Mouse (Mus musculus): ENCODE measurements around the gene Rbm48. TPM values are rescaled to one million over a fixed set of nuclear protein-coding genes. Genes with fewer than 3 reads are reported as not detected.
A peak's percentile ranks its signal among the peaks of the same experiment; 100 is the strongest.

Rbm48 gene
- polyA plus RNA-seq, 1 experiment from 2014 or later: 16.4 TPM

- peaks cover 21% of the 10 kb centered on the region for H3K36me3 ChIP-seq (ENCODE audit: control insufficient read depth, insufficient read depth, low read length)
Measured at GRCm38 (mm10) chr5:3579066-3579465, 17.3 kb downstream of the Rbm48 start.

GRCm38 (mm10) chr5:3577939-3578338, 18.4 kb downstream of the Rbm48 start:
- peaks cover 22% of the 10 kb centered on the region for H3K36me3 ChIP-seq (ENCODE audit: control insufficient read depth, insufficient read depth, low read length)
- H3K4me3 ChIP-seq (ENCODE audit: low read depth, low read length): no peak overlapping the region
- no peak for DNase-seq (ENCODE audit: low spot score)
- H3K9me3 ChIP-seq (ENCODE audit: control insufficient read depth, low read length): no peaks in the 10 kb centered on the region
- ATAC-seq (ENCODE audit: insufficient read depth, low FRiP score, low TSS enrichment): no peak
- no peaks in the 10 kb centered on the region for H3K27me3 ChIP-seq (ENCODE audit: control insufficient read depth, insufficient read depth, low read length)
- H3K27ac ChIP-seq (ENCODE audit: low read depth, low read length): no peak overlapping the region
- WGBS: 91% methylated on average over 2 of the region's 2 CpGs
- H3K4me2 ChIP-seq (ENCODE audit: low read depth): no peak overlapping the region
- no peaks in the 10 kb centered on the region for H3K4me1 ChIP-seq (ENCODE audit: control insufficient read depth, insufficient read depth, low read length)
- no peak overlapping the region for H3K9ac ChIP-seq (ENCODE audit: low read length)

More at GRCm38 (mm10) chr5:3579066-3579465, 17.3 kb downstream of the Rbm48 start:
- Histone ChIP-seq H3K4me1 (ENCODE audit: control insufficient read depth, insufficient read depth, low read length) (no peaks in the 10 kb centered on the region), H3K4me2 (ENCODE audit: low read depth) (no peak overlapping the region), H3K9ac (ENCODE audit: low read length) (no peak overlapping the region), H3K27ac (ENCODE audit: low read depth, low read length) (no peak overlapping the region), H3K9me3 (ENCODE audit: control insufficient read depth, low read length) (no peaks in the 10 kb centered on the region), H3K4me3 (ENCODE audit: low read depth, low read length) (no peak overlapping the region), H3K27me3 (ENCODE audit: control insufficient read depth, insufficient read depth, low read length) (no peaks in the 10 kb centered on the region)
- DNase-seq (ENCODE audit: low spot score): no peak
- no peak for ATAC-seq (ENCODE audit: insufficient read depth, low FRiP score, low TSS enrichment)
- 93% methylated on average over 7 of the region's 7 CpGs for WGBS

GRCm38 (mm10) chr5:3574825-3575224, 21.6 kb downstream of the Rbm48 start:
- 93% methylated on average over 2 of the region's 2 CpGs for WGBS
- Histone ChIP-seq H3K9ac (ENCODE audit: low read length) (no peak overlapping the region), H3K36me3 (ENCODE audit: control insufficient read depth, insufficient read depth, low read length) (peaks cover 33% of the 10 kb centered on the region), H3K4me3 (ENCODE audit: low read depth, low read length) (no peak overlapping the region), H3K27ac (ENCODE audit: low read depth, low read length) (no peak overlapping the region), H3K4me1 (ENCODE audit: control insufficient read depth, insufficient read depth, low read length) (no peaks in the 10 kb centered on the region), H3K4me2 (ENCODE audit: low read depth) (no peak overlapping the region), H3K27me3 (ENCODE audit: control insufficient read depth, insufficient read depth, low read length) (no peaks in the 10 kb centered on the region), H3K9me3 (ENCODE audit: control insufficient read depth, low read length) (no peaks in the 10 kb centered on the region)
- DNase-seq (ENCODE audit: low spot score) (no peak), ATAC-seq (ENCODE audit: insufficient read depth, low FRiP score, low TSS enrichment) (no peak)

GRCm38 (mm10) chr5:3571266-3571665, 25.1 kb downstream of the Rbm48 start, which contains the start of gene 1700109H08Rik:
Gene 1700109H08Rik (plus strand): TSS chr5:3571566.
- WGBS: 96% methylated on average over 4 of the region's 4 CpGs
- no peak for DNase-seq (ENCODE audit: low spot score)
- Histone ChIP-seq H3K27me3 (ENCODE audit: control insufficient read depth, insufficient read depth, low read length) (no peaks in the 10 kb centered on the region), H3K9me3 (ENCODE audit: control insufficient read depth, low read length) (no peaks in the 10 kb centered on the region), H3K27ac (ENCODE audit: low read depth, low read length) (no peak within 1 kb of the TSS), H3K36me3 (ENCODE audit: control insufficient read depth, insufficient read depth, low read length) (peaks cover 33% of the 10 kb centered on the region), H3K9ac (ENCODE audit: low read length) (no peak within 1 kb of the TSS), H3K4me3 (ENCODE audit: low read depth, low read length) (no peak within 1 kb of the TSS), H3K4me2 (ENCODE audit: low read depth) (no peak within 1 kb of the TSS), H3K4me1 (ENCODE audit: control insufficient read depth, insufficient read depth, low read length) (no peaks in the 10 kb centered on the region)
- no peak for ATAC-seq (ENCODE audit: insufficient read depth, low FRiP score, low TSS enrichment)

- H3K9ac ChIP-seq (ENCODE audit: low read length): no peak overlapping the region
- no peaks in the 10 kb centered on the region for H3K27me3 ChIP-seq (ENCODE audit: control insufficient read depth, insufficient read depth, low read length)
- no peaks in the 10 kb centered on the region for H3K9me3 ChIP-seq (ENCODE audit: control insufficient read depth, low read length)
- 91% methylated on average over 2 of the region's 2 CpGs for WGBS
- ATAC-seq (ENCODE audit: insufficient read depth, low FRiP score, low TSS enrichment): no peak
- no peak overlapping the region for H3K4me2 ChIP-seq (ENCODE audit: low read depth)
- H3K4me3 ChIP-seq (ENCODE audit: low read depth, low read length): no peak overlapping the region
- no peaks in the 10 kb centered on the region for H3K4me1 ChIP-seq (ENCODE audit: control insufficient read depth, insufficient read depth, low read length)
- H3K27ac ChIP-seq (ENCODE audit: low read depth, low read length): no peak overlapping the region
- peaks cover 8% of the 10 kb centered on the region for H3K36me3 ChIP-seq (ENCODE audit: control insufficient read depth, insufficient read depth, low read length)
- DNase-seq (ENCODE audit: low spot score): no peak
Measured at GRCm38 (mm10) chr5:3554198-3554597, 42.2 kb downstream of the Rbm48 start.

GRCm38 (mm10) chr5:3551481-3551880, 44.9 kb downstream of the Rbm48 start:
- WGBS: 95% methylated on average over 1 of the region's 1 CpGs
- DNase-seq (ENCODE audit: low spot score) (no peak), ATAC-seq (ENCODE audit: insufficient read depth, low FRiP score, low TSS enrichment) (no peak)
- Histone ChIP-seq H3K4me2 (ENCODE audit: low read depth) (no peak overlapping the region), H3K27ac (ENCODE audit: low read depth, low read length) (no peak overlapping the region), H3K9me3 (ENCODE audit: control insufficient read depth, low read length) (no peaks in the 10 kb centered on the region), H3K36me3 (ENCODE audit: control insufficient read depth, insufficient read depth, low read length) (peaks cover 6% of the 10 kb centered on the region), H3K4me1 (ENCODE audit: control insufficient read depth, insufficient read depth, low read length) (no peaks in the 10 kb centered on the region), H3K4me3 (ENCODE audit: low read depth, low read length) (no peak overlapping the region), H3K27me3 (ENCODE audit: control insufficient read depth, insufficient read depth, low read length) (no peaks in the 10 kb centered on the region), H3K9ac (ENCODE audit: low read length) (no peak overlapping the region)

- H3K4me3 ChIP-seq (ENCODE audit: low read depth, low read length): no peak overlapping the region
- H3K9me3 ChIP-seq (ENCODE audit: control insufficient read depth, low read length): no peaks in the 10 kb centered on the region
- H3K4me2 ChIP-seq (ENCODE audit: low read depth): no peak overlapping the region
- no peaks in the 10 kb centered on the region for H3K36me3 ChIP-seq (ENCODE audit: control insufficient read depth, insufficient read depth, low read length)
- ATAC-seq (ENCODE audit: insufficient read depth, low FRiP score, low TSS enrichment) (no peak), DNase-seq (ENCODE audit: low spot score) (no peak)
- H3K27me3 ChIP-seq (ENCODE audit: control insufficient read depth, insufficient read depth, low read length): no peaks in the 10 kb centered on the region
- 96% methylated on average over 1 of the region's 1 CpGs for WGBS
- H3K27ac ChIP-seq (ENCODE audit: low read depth, low read length): no peak overlapping the region
- peaks cover 9% of the 10 kb centered on the region; the same call in 1 of the 2 replicates for H3K4me1 ChIP-seq (ENCODE audit: control insufficient read depth, insufficient read depth, low read length)
- no peak overlapping the region for H3K9ac ChIP-seq (ENCODE audit: low read length)
Measured at GRCm38 (mm10) chr5:3546226-3546625, 50.2 kb downstream of the Rbm48 start.

- DNase-seq (ENCODE audit: low spot score) (no peak), ATAC-seq (ENCODE audit: insufficient read depth, low FRiP score, low TSS enrichment) (peak; percentile 29; the same call in 1 of the 2 replicates)
- peak overlapping the region; percentile 75 for H3K9ac ChIP-seq (ENCODE audit: low read length)
- H3K4me3 ChIP-seq (ENCODE audit: low read depth, low read length): peak overlapping the region; percentile 68
- H3K27ac ChIP-seq (ENCODE audit: low read depth, low read length): no peak overlapping the region
- H3K4me2 ChIP-seq (ENCODE audit: low read depth): peak overlapping the region; percentile 69
- WGBS: 9% methylated on average over 7 of the region's 7 CpGs
- H3K9me3 ChIP-seq (ENCODE audit: control insufficient read depth, low read length): no peaks in the 10 kb centered on the region
- H3K4me1 ChIP-seq (ENCODE audit: control insufficient read depth, insufficient read depth, low read length): peaks cover 9% of the 10 kb centered on the region; the same call in 1 of the 2 replicates
- H3K36me3 ChIP-seq (ENCODE audit: control insufficient read depth, insufficient read depth, low read length): no peaks in the 10 kb centered on the region
- H3K27me3 ChIP-seq (ENCODE audit: control insufficient read depth, insufficient read depth, low read length): no peaks in the 10 kb centered on the region
Measured at GRCm38 (mm10) chr5:3544480-3544769, 52.0 kb downstream of the Rbm48 start.

GRCm38 (mm10) chr5:3543629-3544479, 52.5 kb downstream of the Rbm48 start, which contains the start of gene Fam133b:
Gene Fam133b (plus strand): TSS chr5:3543833.
- Histone ChIP-seq H3K4me2 (ENCODE audit: low read depth) (peak within 1 kb of the TSS; percentile 69), H3K9me3 (ENCODE audit: control insufficient read depth, low read length) (no peaks in the 10 kb centered on the region), H3K27ac (ENCODE audit: low read depth, low read length) (peak within 1 kb of the TSS; percentile 63), H3K4me1 (ENCODE audit: control insufficient read depth, insufficient read depth, low read length) (peaks cover 9% of the 10 kb centered on the region; the same call in 1 of the 2 replicates), H3K9ac (ENCODE audit: low read length) (peak within 1 kb of the TSS; percentile 75), H3K4me3 (ENCODE audit: low read depth, low read length) (peak within 1 kb of the TSS; percentile 68), H3K36me3 (ENCODE audit: control insufficient read depth, insufficient read depth, low read length) (no peaks in the 10 kb centered on the region), H3K27me3 (ENCODE audit: control insufficient read depth, insufficient read depth, low read length) (no peaks in the 10 kb centered on the region)
- DNase-seq (ENCODE audit: low spot score) (peak; percentile 96), ATAC-seq (ENCODE audit: insufficient read depth, low FRiP score, low TSS enrichment) (peak; percentile 96)
- 1% methylated on average over 79 of the region's 80 CpGs for WGBS

Data from neural tube, embryonic 11.5 days (tissue).